Mouse (Mus musculus): ENCODE data around the gene Lrp1. TPM values are rescaled to one million over a fixed set of nuclear protein-coding genes. Genes with fewer than 3 reads are reported as not detected.
A peak's percentile ranks its signal among the peaks of the same experiment; 100 is the strongest.

Lrp1 gene
- polyA plus RNA-seq, 1 experiment from 2014 or later: 77.0 TPM

- Histone ChIP-seq H3K9ac (no peak overlapping the region), H3K36me3 (peaks cover 26% of the 10 kb centered on the region), H3K27me3 (replicated peaks) (peaks cover 12% of the 10 kb centered on the region), H3K4me1 (peaks cover 51% of the 10 kb centered on the region), H3K4me2 (peak overlapping the region; percentile 88), H3K27ac (no peak overlapping the region), H3K4me3 (replicated peaks) (peak overlapping the region; percentile 64; the same call in 1 of the 2 replicates), H3K9me3 (no peaks in the 10 kb centered on the region)
- no peak for ATAC-seq (ENCODE audit: insufficient read depth, low FRiP score, low read depth)
- WGBS: 94% methylated on average over 37 of the region's 37 CpGs
Measured at GRCm38 (mm10) chr10:127519903-127520713, 100.8 kb downstream of the Lrp1 start.

- Histone ChIP-seq H3K27me3 (replicated peaks) (peaks cover 9% of the 10 kb centered on the region), H3K4me1 (peaks cover 54% of the 10 kb centered on the region), H3K9me3 (no peaks in the 10 kb centered on the region), H3K4me3 (replicated peaks) (no peak overlapping the region), H3K36me3 (peaks cover 26% of the 10 kb centered on the region), H3K9ac (no peak overlapping the region), H3K4me2 (no peak overlapping the region), H3K27ac (no peak overlapping the region)
- no peak for ATAC-seq (ENCODE audit: insufficient read depth, low FRiP score, low read depth)
- WGBS: 91% methylated on average over 26 of the region's 26 CpGs
Measured at GRCm38 (mm10) chr10:127519041-127519701, 101.8 kb downstream of the Lrp1 start.

GRCm38 (mm10) chr10:127517941-127518340 is 103.0 kb downstream of the Lrp1 start:
- no peak for ATAC-seq (ENCODE audit: insufficient read depth, low FRiP score, low read depth)
- Histone ChIP-seq H3K4me3 (replicated peaks) (no peak overlapping the region), H3K4me2 (no peak overlapping the region), H3K9me3 (no peaks in the 10 kb centered on the region), H3K9ac (no peak overlapping the region), H3K4me1 (peaks cover 66% of the 10 kb centered on the region), H3K36me3 (peaks cover 26% of the 10 kb centered on the region), H3K27ac (no peak overlapping the region; the same call in 1 of the 2 replicates), H3K27me3 (replicated peaks) (peaks cover 15% of the 10 kb centered on the region; the same call in 1 of the 2 replicates)
- 92% methylated on average over 22 of the region's 22 CpGs for WGBS

GRCm38 (mm10) chr10:127516576-127517260 is 104.2 kb downstream of the Lrp1 start:
- ATAC-seq (ENCODE audit: insufficient read depth, low FRiP score, low read depth): peak; percentile 74
- Histone ChIP-seq H3K4me2 (peak overlapping the region; percentile 42), H3K4me1 (peaks cover 74% of the 10 kb centered on the region), H3K27ac (peak overlapping the region; percentile 91), H3K36me3 (peaks cover 26% of the 10 kb centered on the region), H3K27me3 (replicated peaks) (peaks cover 25% of the 10 kb centered on the region), H3K9me3 (no peaks in the 10 kb centered on the region), H3K4me3 (replicated peaks) (peak overlapping the region; percentile 30; the same call in 1 of the 2 replicates), H3K9ac (0 out of 2 replicates have a peak overlapping the region, but pooled peaks have one; percentile 19)
- 18% methylated on average over 30 of the region's 30 CpGs for WGBS

GRCm38 (mm10) chr10:127515983-127516459 is 104.9 kb downstream of the Lrp1 start:
- Histone ChIP-seq H3K4me1 (peaks cover 71% of the 10 kb centered on the region), H3K4me3 (replicated peaks) (peak overlapping the region; percentile 30; the same call in 1 of the 2 replicates), H3K9ac (no peak overlapping the region), H3K36me3 (peaks cover 26% of the 10 kb centered on the region), H3K27ac (peak overlapping the region; percentile 91), H3K9me3 (no peaks in the 10 kb centered on the region), H3K27me3 (replicated peaks) (peaks cover 32% of the 10 kb centered on the region), H3K4me2 (peak overlapping the region; percentile 42)
- no peak for ATAC-seq (ENCODE audit: insufficient read depth, low FRiP score, low read depth)
- WGBS: 29% methylated on average over 8 of the region's 8 CpGs

GRCm38 (mm10) chr10:127515271-127515982 is 105.5 kb downstream of the Lrp1 start:
- Histone ChIP-seq H3K4me2 (peak overlapping the region; percentile 42), H3K27me3 (replicated peaks) (peaks cover 37% of the 10 kb centered on the region), H3K4me3 (replicated peaks) (peak overlapping the region; percentile 30), H3K36me3 (peaks cover 24% of the 10 kb centered on the region), H3K27ac (peak overlapping the region; percentile 91), H3K4me1 (peaks cover 65% of the 10 kb centered on the region), H3K9ac (no peak overlapping the region), H3K9me3 (no peaks in the 10 kb centered on the region)
- 34% methylated on average over 9 of the region's 9 CpGs for WGBS
- ATAC-seq (ENCODE audit: insufficient read depth, low FRiP score, low read depth): no peak

- no peak for ATAC-seq (ENCODE audit: insufficient read depth, low FRiP score, low read depth)
- Histone ChIP-seq H3K9me3 (no peaks in the 10 kb centered on the region), H3K4me3 (replicated peaks) (peak within 1 kb of the TSS; percentile 30), H3K4me2 (peak within 1 kb of the TSS; percentile 94), H3K4me1 (peaks cover 67% of the 10 kb centered on the region), H3K9ac (no peak within 1 kb of the TSS), H3K36me3 (peaks cover 18% of the 10 kb centered on the region), H3K27me3 (replicated peaks) (peaks cover 44% of the 10 kb centered on the region), H3K27ac (peak within 1 kb of the TSS; percentile 91)
- WGBS: 20% methylated on average over 6 of the region's 6 CpGs
Measured at GRCm38 (mm10) chr10:127514764-127515163, 106.2 kb downstream of the Lrp1 start, which contains the start of gene Ndufa4l2. TSS of gene Ndufa4l2 (plus strand) at chr10:127514967.

GRCm38 (mm10) chr10:127514111-127514698 is 106.7 kb downstream of the Lrp1 start:
- Histone ChIP-seq H3K4me1 (peaks cover 73% of the 10 kb centered on the region), H3K9ac (no peak overlapping the region), H3K27ac (peak overlapping the region; percentile 2; the same call in 1 of the 2 replicates), H3K9me3 (no peaks in the 10 kb centered on the region), H3K36me3 (peaks cover 12% of the 10 kb centered on the region), H3K27me3 (replicated peaks) (peaks cover 50% of the 10 kb centered on the region), H3K4me3 (replicated peaks) (peak overlapping the region; percentile 14; the same call in 1 of the 2 replicates), H3K4me2 (peak overlapping the region; percentile 94)
- ATAC-seq (ENCODE audit: insufficient read depth, low FRiP score, low read depth): no peak
- 19% methylated on average over 13 of the region's 13 CpGs for WGBS

GRCm38 (mm10) chr10:127513501-127514091 is 107.4 kb downstream of the Lrp1 start:
- peak; percentile 34 for ATAC-seq (ENCODE audit: insufficient read depth, low FRiP score, low read depth)
- 3% methylated on average over 16 of the region's 16 CpGs for WGBS
- H3K9ac ChIP-seq: peak overlapping the region; percentile 5; the same call in 1 of the 2 replicates

GRCm38 (mm10) chr10:127512813-127513212 is 108.1 kb downstream of the Lrp1 start:
- H3K27ac ChIP-seq: no peak overlapping the region
- peak overlapping the region; percentile 48 for H3K4me3 ChIP-seq (replicated peaks)
- H3K9me3 ChIP-seq: no peaks in the 10 kb centered on the region
- 0% methylated on average over 27 of the region's 27 CpGs for WGBS
- peak; percentile 47; the same call in 1 of the 2 replicates for ATAC-seq (ENCODE audit: insufficient read depth, low FRiP score, low read depth)
- peaks cover under 1% of the 10 kb centered on the region; the same call in 1 of the 2 replicates for H3K36me3 ChIP-seq
- H3K4me2 ChIP-seq: peak overlapping the region; percentile 94
- H3K4me1 ChIP-seq: peaks cover 84% of the 10 kb centered on the region
- H3K9ac ChIP-seq: peak overlapping the region; percentile 5; the same call in 1 of the 2 replicates
- H3K27me3 ChIP-seq (replicated peaks): peaks cover 60% of the 10 kb centered on the region

More at GRCm38 (mm10) chr10:127513501-127514091, 107.4 kb downstream of the Lrp1 start:
- Histone ChIP-seq H3K4me1 (peaks cover 79% of the 10 kb centered on the region), H3K9me3 (no peaks in the 10 kb centered on the region), H3K36me3 (peaks cover 8% of the 10 kb centered on the region), H3K4me2 (peak overlapping the region; percentile 94), H3K4me3 (replicated peaks) (peak overlapping the region; percentile 14), H3K27ac (no peak overlapping the region), H3K27me3 (replicated peaks) (peaks cover 52% of the 10 kb centered on the region)

All from stomach, embryonic 15.5 days (tissue).